Mouse (Mus musculus): ENCODE results near the gene Larp4b. TPM values are rescaled to one million over a fixed set of nuclear protein-coding genes. Genes with fewer than 3 reads are reported as not detected.
"Not testable (repeated sequence)": the region's sequence is repeated elsewhere in the genome, so short reads cannot be mapped to it uniquely, and the experiment has no call there.

The Larp4b gene
- polyA plus RNA-seq (2014; fragmentation: Nextera tagmentation; extraction: Ambion mirVana), result 45.6 and 51.6 TPM in 2 replicates

DNA sequence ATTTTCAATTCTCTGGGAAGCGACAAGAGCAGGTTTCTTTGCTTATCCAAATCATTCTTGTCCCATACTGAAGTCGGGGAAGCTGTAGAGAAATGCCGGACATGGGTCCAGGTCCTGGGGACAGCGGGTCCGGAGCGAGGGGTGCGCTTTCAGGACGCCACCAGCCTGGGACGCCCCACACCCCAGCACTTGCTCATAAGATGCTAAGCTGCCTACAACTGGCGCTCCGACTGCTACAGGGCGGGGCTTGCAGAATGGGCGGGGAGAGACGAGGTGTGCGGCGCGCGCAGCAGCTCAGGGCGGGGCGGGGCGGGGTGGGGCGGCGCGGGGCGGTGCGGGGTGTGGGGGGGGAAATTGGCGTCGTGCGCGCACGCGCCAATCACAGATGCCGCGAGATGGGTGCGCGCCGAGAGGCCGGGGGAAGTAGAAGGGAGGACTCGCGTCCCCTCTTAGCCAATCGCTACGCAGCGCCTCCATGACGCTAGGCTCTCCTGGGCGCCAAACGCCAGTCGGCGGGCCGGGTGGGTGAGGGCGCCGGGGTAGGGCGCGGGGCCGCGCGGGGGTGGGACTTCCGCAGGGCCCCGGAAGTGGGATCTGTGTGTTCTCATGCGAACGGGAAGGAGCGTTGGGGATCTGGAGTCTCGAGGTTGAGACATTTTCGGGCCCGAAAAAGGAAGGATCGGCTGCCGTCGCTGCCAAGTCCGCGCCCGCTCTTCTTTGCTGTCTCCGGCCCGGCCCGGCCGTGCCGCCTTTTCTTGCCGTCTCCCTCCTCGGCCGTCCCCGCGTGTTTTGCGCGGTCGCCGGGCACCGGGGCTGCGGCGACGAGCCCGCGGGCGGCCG is at the start of gene Larp4b:
Gene Larp4b, plus strand, starts transcription at position 566 of the 840 bp plus-strand sequence.
- Histone ChIP-seq H3K36me3 (ENCODE audit: control insufficient read depth, insufficient read depth, low read length) (no peaks in the 10 kb centered on the region), H3K4me2 (ENCODE audit: low read length) (peak within 1 kb of the TSS; percentile 96), H3K4me1 (ENCODE audit: control insufficient read depth, insufficient read depth, low read length) (peaks cover 9% of the 10 kb centered on the region; the same call in 1 of the 2 replicates), H3K9me3 (ENCODE audit: control insufficient read depth, low read length) (no peaks in the 10 kb centered on the region), H3K4me3 (replicated peaks; ENCODE audit: low read depth, low read length) (peak within 1 kb of the TSS; percentile 94), H3K27me3 (ENCODE audit: control insufficient read depth, insufficient read depth, low read length) (no peaks in the 10 kb centered on the region), H3K27ac (replicated peaks; ENCODE audit: low read depth, low read length) (peak within 1 kb of the TSS; percentile 88), H3K9ac (replicated peaks; ENCODE audit: low read length) (peak within 1 kb of the TSS; percentile 92)
- WGBS, result under 1% methylated on average over 91 of the region's 92 CpGs
- ATAC-seq (ENCODE audit: low FRiP score, low TSS enrichment), result peak; percentile 100
- peak; percentile 99 for DNase-seq

- no peak for ATAC-seq (ENCODE audit: low FRiP score, low TSS enrichment)
- Histone ChIP-seq H3K9ac (replicated peaks; ENCODE audit: low read length) (no peak overlapping the region), H3K4me1 (ENCODE audit: control insufficient read depth, insufficient read depth, low read length) (no peaks in the 10 kb centered on the region), H3K9me3 (ENCODE audit: control insufficient read depth, low read length) (no peaks in the 10 kb centered on the region), H3K36me3 (ENCODE audit: control insufficient read depth, insufficient read depth, low read length) (no peaks in the 10 kb centered on the region), H3K4me2 (ENCODE audit: low read length) (no peak overlapping the region), H3K27ac (replicated peaks; ENCODE audit: low read depth, low read length) (no peak overlapping the region), H3K4me3 (replicated peaks; ENCODE audit: low read depth, low read length) (no peak overlapping the region), H3K27me3 (ENCODE audit: control insufficient read depth, insufficient read depth, low read length) (no peaks in the 10 kb centered on the region)
- 98% methylated on average over 1 of the region's 1 CpGs for WGBS
- DNase-seq, result no peak
Observed at GRCm38 (mm10) chr13:9044731-9045130, 49.0 kb upstream of the Larp4b start.

DNA sequence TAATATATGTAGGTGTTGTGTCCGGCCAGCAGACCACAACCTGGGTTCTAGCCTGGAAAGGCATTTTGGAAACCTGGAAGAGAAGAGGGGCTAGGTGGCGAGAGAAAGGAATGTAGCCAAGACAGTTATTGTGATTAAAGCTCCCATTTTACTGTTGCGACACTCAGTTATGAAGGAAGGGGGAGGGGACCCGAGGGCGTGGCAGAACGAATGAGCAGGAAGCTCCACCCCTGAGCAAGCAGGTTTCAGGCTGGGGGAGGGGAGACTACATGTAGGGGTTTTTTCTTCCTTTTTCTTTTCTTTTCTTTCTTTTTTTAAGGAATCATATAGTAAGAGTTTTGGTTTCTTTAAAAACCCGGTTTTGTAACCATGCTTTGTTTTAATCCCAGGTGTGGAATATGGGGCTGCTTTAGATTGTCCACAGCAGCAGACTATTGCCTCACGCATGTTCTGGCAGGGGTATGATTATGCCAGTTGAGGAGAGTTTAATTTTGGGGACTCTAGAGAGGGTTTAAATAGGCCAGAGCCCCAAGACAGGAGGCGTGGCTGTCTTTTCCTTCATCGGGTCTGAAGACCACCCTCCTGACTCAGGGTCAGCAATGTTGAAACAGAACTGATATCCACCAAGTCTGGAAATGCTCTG is 41.5 kb upstream of the Larp4b start:
- H3K4me3 ChIP-seq (replicated peaks; ENCODE audit: low read depth, low read length); H3K4me1 ChIP-seq (ENCODE audit: control insufficient read depth, insufficient read depth, low read length); DNase-seq; H3K4me2 ChIP-seq (ENCODE audit: low read length); H3K9ac ChIP-seq (replicated peaks; ENCODE audit: low read length); H3K36me3 ChIP-seq (ENCODE audit: control insufficient read depth, insufficient read depth, low read length); ATAC-seq (ENCODE audit: low FRiP score, low TSS enrichment); H3K9me3 ChIP-seq (ENCODE audit: control insufficient read depth, low read length); H3K27ac ChIP-seq (replicated peaks; ENCODE audit: low read depth, low read length); H3K27me3 ChIP-seq (ENCODE audit: control insufficient read depth, insufficient read depth, low read length): not testable (repeated sequence)
- WGBS, result 67% methylated on average over 10 of the region's 10 CpGs

DNA sequence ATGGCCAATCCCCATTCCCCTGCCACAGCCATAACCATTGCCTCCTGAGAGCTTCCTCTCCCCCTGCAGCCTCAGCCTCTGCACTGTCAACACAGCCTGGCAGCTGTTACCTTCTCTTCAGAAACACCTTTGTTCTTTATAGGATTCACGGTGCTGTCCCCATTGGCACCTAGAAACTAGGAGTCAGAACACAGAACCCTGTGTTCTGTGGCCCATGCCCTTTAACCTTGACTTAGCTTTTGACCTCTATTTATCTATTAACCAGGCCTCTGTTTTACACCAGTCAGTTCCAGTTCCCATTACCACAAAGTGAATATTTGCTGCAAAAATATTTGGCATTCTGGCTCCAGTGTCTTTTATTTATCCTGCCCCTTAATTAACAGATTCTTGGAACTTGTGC is 36.4 kb upstream of the Larp4b start:
- Histone ChIP-seq H3K9ac (replicated peaks; ENCODE audit: low read length) (no peak overlapping the region), H3K4me1 (ENCODE audit: control insufficient read depth, insufficient read depth, low read length) (no peaks in the 10 kb centered on the region), H3K27me3 (ENCODE audit: control insufficient read depth, insufficient read depth, low read length) (no peaks in the 10 kb centered on the region), H3K4me2 (ENCODE audit: low read length) (no peak overlapping the region), H3K9me3 (ENCODE audit: control insufficient read depth, low read length) (no peaks in the 10 kb centered on the region), H3K4me3 (replicated peaks; ENCODE audit: low read depth, low read length) (no peak overlapping the region), H3K36me3 (ENCODE audit: control insufficient read depth, insufficient read depth, low read length) (no peaks in the 10 kb centered on the region), H3K27ac (replicated peaks; ENCODE audit: low read depth, low read length) (no peak overlapping the region)
- DNase-seq (no peak), ATAC-seq (ENCODE audit: low FRiP score, low TSS enrichment) (no peak)
- WGBS, result 68% methylated on average over 1 of the region's 1 CpGs

DNA sequence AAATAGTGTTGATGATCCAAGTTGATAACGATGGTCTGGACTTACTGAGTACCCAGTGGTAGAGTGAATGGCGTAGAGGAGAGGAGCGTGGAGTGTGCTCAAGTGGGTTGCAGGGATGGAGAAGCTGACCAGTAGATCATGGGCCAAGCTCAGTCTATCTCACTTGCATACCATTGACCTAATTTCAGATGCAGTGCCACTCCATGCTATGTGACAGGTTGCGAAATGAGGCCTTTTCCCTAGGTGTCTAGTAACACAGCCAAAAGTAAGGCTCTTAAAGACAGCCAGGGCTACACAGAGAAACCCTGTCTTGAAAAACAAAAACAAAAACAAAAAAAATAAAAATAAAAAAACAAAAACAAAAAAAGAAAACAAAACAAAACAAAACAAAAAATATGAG is 35.0 kb upstream of the Larp4b start:
- Histone ChIP-seq H3K4me3 (replicated peaks; ENCODE audit: low read depth, low read length) (no peak overlapping the region), H3K4me1 (ENCODE audit: control insufficient read depth, insufficient read depth, low read length) (no peaks in the 10 kb centered on the region), H3K9me3 (ENCODE audit: control insufficient read depth, low read length) (no peaks in the 10 kb centered on the region), H3K4me2 (ENCODE audit: low read length) (no peak overlapping the region), H3K27ac (replicated peaks; ENCODE audit: low read depth, low read length) (no peak overlapping the region), H3K36me3 (ENCODE audit: control insufficient read depth, insufficient read depth, low read length) (no peaks in the 10 kb centered on the region), H3K27me3 (ENCODE audit: control insufficient read depth, insufficient read depth, low read length) (no peaks in the 10 kb centered on the region), H3K9ac (replicated peaks; ENCODE audit: low read length) (no peak overlapping the region)
- DNase-seq, result no peak
- 94% methylated on average over 4 of the region's 4 CpGs for WGBS
- ATAC-seq (ENCODE audit: low FRiP score, low TSS enrichment), result no peak

- Histone ChIP-seq H3K4me2 (ENCODE audit: low read length) (no peak overlapping the region), H3K27ac (replicated peaks; ENCODE audit: low read depth, low read length) (no peak overlapping the region), H3K4me1 (ENCODE audit: control insufficient read depth, insufficient read depth, low read length) (no peaks in the 10 kb centered on the region), H3K4me3 (replicated peaks; ENCODE audit: low read depth, low read length) (no peak overlapping the region), H3K27me3 (ENCODE audit: control insufficient read depth, insufficient read depth, low read length) (no peaks in the 10 kb centered on the region), H3K36me3 (ENCODE audit: control insufficient read depth, insufficient read depth, low read length) (no peaks in the 10 kb centered on the region), H3K9ac (replicated peaks; ENCODE audit: low read length) (no peak overlapping the region), H3K9me3 (ENCODE audit: control insufficient read depth, low read length) (no peaks in the 10 kb centered on the region)
- ATAC-seq (ENCODE audit: low FRiP score, low TSS enrichment) (no peak), DNase-seq (no peak)
- 75% methylated on average over 4 of the region's 4 CpGs for WGBS
Observed at GRCm38 (mm10) chr13:9061394-9061793, 32.3 kb upstream of the Larp4b start.

- Histone ChIP-seq H3K9me3 (ENCODE audit: control insufficient read depth, low read length) (no peaks in the 10 kb centered on the region), H3K27me3 (ENCODE audit: control insufficient read depth, insufficient read depth, low read length) (no peaks in the 10 kb centered on the region), H3K36me3 (ENCODE audit: control insufficient read depth, insufficient read depth, low read length) (no peaks in the 10 kb centered on the region), H3K4me1 (ENCODE audit: control insufficient read depth, insufficient read depth, low read length) (no peaks in the 10 kb centered on the region), H3K4me2 (ENCODE audit: low read length) (no peak overlapping the region), H3K4me3 (replicated peaks; ENCODE audit: low read depth, low read length) (no peak overlapping the region), H3K27ac (replicated peaks; ENCODE audit: low read depth, low read length) (no peak overlapping the region), H3K9ac (replicated peaks; ENCODE audit: low read length) (no peak overlapping the region)
- ATAC-seq (ENCODE audit: low FRiP score, low TSS enrichment) (no peak), DNase-seq (no peak)
- 80% methylated on average over 2 of the region's 2 CpGs for WGBS
Observed at GRCm38 (mm10) chr13:9064196-9064595, 29.5 kb upstream of the Larp4b start.

GRCm38 (mm10) chr13:9066107-9066506 is 27.6 kb upstream of the Larp4b start:
- DNase-seq, result no peak
- ATAC-seq (ENCODE audit: low FRiP score, low TSS enrichment), result no peak

GRCm38 (mm10) chr13:9071008-9071407 is 22.7 kb upstream of the Larp4b start:
- H3K4me3 ChIP-seq (replicated peaks; ENCODE audit: low read depth, low read length), result no peak overlapping the region
- DNase-seq (no peak), ATAC-seq (ENCODE audit: low FRiP score, low TSS enrichment) (no peak)
- H3K9ac ChIP-seq (replicated peaks; ENCODE audit: low read length), result no peak overlapping the region
- H3K27ac ChIP-seq (replicated peaks; ENCODE audit: low read depth, low read length), result no peak overlapping the region
- no peaks in the 10 kb centered on the region for H3K4me1 ChIP-seq (ENCODE audit: control insufficient read depth, insufficient read depth, low read length)
- no peaks in the 10 kb centered on the region for H3K36me3 ChIP-seq (ENCODE audit: control insufficient read depth, insufficient read depth, low read length)
- WGBS, result 88% methylated on average over 9 of the region's 9 CpGs
- no peak overlapping the region for H3K4me2 ChIP-seq (ENCODE audit: low read length)
- H3K27me3 ChIP-seq (ENCODE audit: control insufficient read depth, insufficient read depth, low read length), result no peaks in the 10 kb centered on the region
- no peaks in the 10 kb centered on the region for H3K9me3 ChIP-seq (ENCODE audit: control insufficient read depth, low read length)

More at GRCm38 (mm10) chr13:9066107-9066506, 27.6 kb upstream of the Larp4b start:
- Histone ChIP-seq H3K4me2 (ENCODE audit: low read length) (no peak overlapping the region), H3K4me1 (ENCODE audit: control insufficient read depth, insufficient read depth, low read length) (no peaks in the 10 kb centered on the region), H3K27ac (replicated peaks; ENCODE audit: low read depth, low read length) (no peak overlapping the region), H3K4me3 (replicated peaks; ENCODE audit: low read depth, low read length) (no peak overlapping the region), H3K9me3 (ENCODE audit: control insufficient read depth, low read length) (no peaks in the 10 kb centered on the region), H3K9ac (replicated peaks; ENCODE audit: low read length) (no peak overlapping the region), H3K36me3 (ENCODE audit: control insufficient read depth, insufficient read depth, low read length) (no peaks in the 10 kb centered on the region), H3K27me3 (ENCODE audit: control insufficient read depth, insufficient read depth, low read length) (no peaks in the 10 kb centered on the region)
- WGBS, result 47% methylated on average over 5 of the region's 5 CpGs
